Mouse (Mus musculus) stomach, embryonic 15.5 days (tissue): Measurements from ENCODE around the gene Smim11. TPM values are rescaled to one million over a fixed set of nuclear protein-coding genes. Genes with fewer than 3 reads are reported as not detected.

Experiments used
- ATAC-seq: fragments of 200-750 bp; cut with Nextera tagmentation; 2 replicates; pipeline ENCODE4 v1.8.0; 2017; ENCODE audit warnings: low read depth, moderate number of reproducible peaks, moderate TSS enrichment; ENCODE audit not compliant: insufficient read depth, low FRiP score
- H3K27ac ChIP-seq: fragments of 300-500 bp; sonication (generic); 2 replicates; pipeline ENCODE4 v1.5.1; 2015; ENCODE audit warnings: mild to moderate bottlenecking, inconsistent platforms
- H3K27me3 ChIP-seq: fragments of 300-500 bp; sonication (generic); replicated peaks from 2 replicates; pipeline ENCODE4 v1.6.1; 2015; ENCODE audit warnings: inconsistent platforms
- H3K36me3 ChIP-seq: fragments of 300-500 bp; sonication (generic); 2 replicates; pipeline ENCODE4 v1.6.1; 2015; ENCODE audit warnings: inconsistent platforms
- H3K4me1 ChIP-seq: fragments of 300-500 bp; sonication (generic); 2 replicates; pipeline ENCODE4 v1.6.1; 2015; ENCODE audit warnings: inconsistent platforms
- H3K4me2 ChIP-seq: fragments of 300-500 bp; sonication (generic); 2 replicates; pipeline ENCODE4 v1.6.1; 2015; ENCODE audit warnings: mild to moderate bottlenecking, inconsistent platforms
- H3K4me3 ChIP-seq: fragments of 300-500 bp; sonication (generic); replicated peaks from 2 replicates; pipeline ENCODE4 v1.5.1; 2015; ENCODE audit warnings: inconsistent platforms
- H3K9ac ChIP-seq: fragments of 300-500 bp; sonication (generic); 2 replicates; pipeline ENCODE4 v1.6.1; 2015; ENCODE audit warnings: inconsistent platforms
- H3K9me3 ChIP-seq: fragments of 300-500 bp; sonication (generic); 2 replicates; pipeline ENCODE4 v1.6.1; 2016; ENCODE audit warnings: inconsistent platforms
- WGBS: fragments of 180-500 bp; shearing (Covaris S2); methylation state at CpG from one replicate; pipeline ENCODE4 v1.1.7; 2015; 5-methylcytosine and 5-hydroxymethylcytosine counted together
- polyA plus RNA-seq: library from polyadenylated mRNA; unstranded; fragments of >200 nt; fragmentation: Nextera tagmentation; extraction: Ambion mirVana; gene quantifications from 2 replicates; pipeline ENCODE4 v1.2.1, GENCODE M21; 2015

Gene Smim11
- polyA plus RNA-seq, 1 experiment from 2014 or later: 136 TPM

GRCm38 (mm10) chr16:92321341-92321740, 20.3 kb downstream of the Smim11 start, which contains the start of gene Fam243:
Fam243 (minus strand) TSS chr16:92321441.
- Histone ChIP-seq H3K9ac (no peak within 1 kb of the TSS), H3K9me3 (no peaks in the 10 kb centered on the region), H3K27ac (no peak within 1 kb of the TSS), H3K4me2 (no peak within 1 kb of the TSS), H3K4me3 (no peak within 1 kb of the TSS), H3K4me1 (0 out of 2 replicates have a peak, but pooled peaks cover 2% of the 10 kb centered on the region), H3K36me3 (no peaks in the 10 kb centered on the region), H3K27me3 (no peaks in the 10 kb centered on the region)
- ATAC-seq: no peak
- WGBS: 90% methylated on average over 8 of the region's 8 CpGs

- Histone ChIP-seq H3K27me3 (no peaks in the 10 kb centered on the region), H3K9ac (no peak overlapping the region)
- WGBS: 42% methylated on average over 7 of the region's 7 CpGs
These were observed 23.4 kb downstream of the Smim11 start for GRCm38 (mm10) chr16:92324309-92325061.

GRCm38 (mm10) chr16:92325062-92325406, 23.9 kb downstream of the Smim11 start:
- H3K4me1 ChIP-seq: 0 out of 2 replicates have a peak, but pooled peaks cover 2% of the 10 kb centered on the region
- no peak for ATAC-seq
- no peak overlapping the region for H3K4me3 ChIP-seq
- no peak overlapping the region for H3K4me2 ChIP-seq
- H3K9ac ChIP-seq: no peak overlapping the region
- H3K27ac ChIP-seq: no peak overlapping the region
- no peaks in the 10 kb centered on the region for H3K36me3 ChIP-seq
- 53% methylated on average over 1 of the region's 1 CpGs for WGBS
- H3K27me3 ChIP-seq: no peaks in the 10 kb centered on the region
- H3K9me3 ChIP-seq: no peaks in the 10 kb centered on the region

More at GRCm38 (mm10) chr16:92324309-92325061, 23.4 kb downstream of the Smim11 start:
- Histone ChIP-seq H3K9me3 (no peaks in the 10 kb centered on the region), H3K4me1 (0 out of 2 replicates have a peak, but pooled peaks cover 2% of the 10 kb centered on the region), H3K27ac (no peak overlapping the region), H3K4me2 (no peak overlapping the region), H3K36me3 (no peaks in the 10 kb centered on the region), H3K4me3 (no peak overlapping the region)
- ATAC-seq: no peak

- 82% methylated on average over 10 of the region's 10 CpGs for WGBS
These were observed 26.8 kb downstream of the Smim11 start for GRCm38 (mm10) chr16:92327911-92328310.

GRCm38 (mm10) chr16:92330966-92331365, 29.9 kb downstream of the Smim11 start:
- no peaks in the 10 kb centered on the region for H3K9me3 ChIP-seq
- WGBS: 75% methylated on average over 5 of the region's 5 CpGs
- no peak overlapping the region for H3K9ac ChIP-seq
- no peaks in the 10 kb centered on the region for H3K4me1 ChIP-seq
- ATAC-seq: no peak
- H3K4me2 ChIP-seq: no peak overlapping the region
- no peak overlapping the region for H3K4me3 ChIP-seq
- no peaks in the 10 kb centered on the region for H3K36me3 ChIP-seq
- H3K27me3 ChIP-seq: no peaks in the 10 kb centered on the region
- no peak overlapping the region for H3K27ac ChIP-seq

More at GRCm38 (mm10) chr16:92327911-92328310, 26.8 kb downstream of the Smim11 start:
- no peak for ATAC-seq
- Histone ChIP-seq H3K9ac (no peak overlapping the region), H3K27ac (no peak overlapping the region), H3K36me3 (no peaks in the 10 kb centered on the region), H3K4me2 (no peak overlapping the region), H3K4me1 (0 out of 2 replicates have a peak, but pooled peaks cover 2% of the 10 kb centered on the region), H3K4me3 (no peak overlapping the region), H3K9me3 (no peaks in the 10 kb centered on the region), H3K27me3 (no peaks in the 10 kb centered on the region)

- no peak overlapping the region for H3K4me2 ChIP-seq
- no peak overlapping the region for H3K4me3 ChIP-seq
- WGBS: 57% methylated on average over 9 of the region's 9 CpGs
These were observed 33.5 kb downstream of the Smim11 start for GRCm38 (mm10) chr16:92334600-92334999.

GRCm38 (mm10) chr16:92336280-92336679, 35.2 kb downstream of the Smim11 start:
- no peaks in the 10 kb centered on the region for H3K27me3 ChIP-seq
- peak overlapping the region; percentile 27; the same call in 1 of the 2 replicates for H3K4me2 ChIP-seq
- H3K4me3 ChIP-seq: no peak overlapping the region
- WGBS: 6% methylated on average over 9 of the region's 9 CpGs
- no peaks in the 10 kb centered on the region for H3K9me3 ChIP-seq
- no peak overlapping the region for H3K9ac ChIP-seq
- no peaks in the 10 kb centered on the region for H3K4me1 ChIP-seq
- no peak overlapping the region for H3K27ac ChIP-seq
- peak; percentile 34; the same call in 1 of the 2 replicates for ATAC-seq
- no peaks in the 10 kb centered on the region for H3K36me3 ChIP-seq

More at GRCm38 (mm10) chr16:92334600-92334999, 33.5 kb downstream of the Smim11 start:
- H3K9me3 ChIP-seq: no peaks in the 10 kb centered on the region
- no peaks in the 10 kb centered on the region for H3K27me3 ChIP-seq
- H3K27ac ChIP-seq: no peak overlapping the region
- ATAC-seq: no peak
- no peak overlapping the region for H3K9ac ChIP-seq
- no peaks in the 10 kb centered on the region for H3K4me1 ChIP-seq
- no peaks in the 10 kb centered on the region for H3K36me3 ChIP-seq

GRCm38 (mm10) chr16:92340612-92341511, 39.8 kb downstream of the Smim11 start:
- H3K9ac ChIP-seq: no peak overlapping the region
- peak overlapping the region; percentile 29 for H3K4me3 ChIP-seq

GRCm38 (mm10) chr16:92345177-92345576, 44.1 kb downstream of the Smim11 start:
- no peak overlapping the region for H3K9ac ChIP-seq
- no peaks in the 10 kb centered on the region for H3K4me1 ChIP-seq
- ATAC-seq: no peak
- H3K36me3 ChIP-seq: no peaks in the 10 kb centered on the region
- no peak overlapping the region for H3K27ac ChIP-seq
- H3K4me3 ChIP-seq: no peak overlapping the region
- no peaks in the 10 kb centered on the region for H3K27me3 ChIP-seq
- no peak overlapping the region for H3K4me2 ChIP-seq
- WGBS: 39% methylated on average over 11 of the region's 11 CpGs
- no peaks in the 10 kb centered on the region for H3K9me3 ChIP-seq

More at GRCm38 (mm10) chr16:92340612-92341511, 39.8 kb downstream of the Smim11 start:
- Histone ChIP-seq H3K27ac (no peak overlapping the region), H3K4me2 (peak overlapping the region; percentile 57), H3K9me3 (no peaks in the 10 kb centered on the region), H3K27me3 (no peaks in the 10 kb centered on the region), H3K36me3 (no peaks in the 10 kb centered on the region), H3K4me1 (no peaks in the 10 kb centered on the region)
- 20% methylated on average over 27 of the region's 27 CpGs for WGBS
- peak; percentile 51; the same call in 1 of the 2 replicates for ATAC-seq

- no peaks in the 10 kb centered on the region for H3K27me3 ChIP-seq
- H3K9ac ChIP-seq: no peak overlapping the region
- WGBS: 73% methylated on average over 13 of the region's 13 CpGs
- no peak overlapping the region for H3K27ac ChIP-seq
- no peak overlapping the region for H3K4me2 ChIP-seq
- H3K9me3 ChIP-seq: no peaks in the 10 kb centered on the region
- H3K4me3 ChIP-seq: no peak overlapping the region
- H3K36me3 ChIP-seq: no peaks in the 10 kb centered on the region
- peak; percentile 35; the same call in 1 of the 2 replicates for ATAC-seq
- no peaks in the 10 kb centered on the region for H3K4me1 ChIP-seq
These were observed 45.3 kb downstream of the Smim11 start for GRCm38 (mm10) chr16:92346297-92346916.

GRCm38 (mm10) chr16:92348941-92349340, 47.9 kb downstream of the Smim11 start:
- WGBS: 73% methylated on average over 12 of the region's 12 CpGs
- no peaks in the 10 kb centered on the region for H3K27me3 ChIP-seq
- no peaks in the 10 kb centered on the region for H3K9me3 ChIP-seq
- no peaks in the 10 kb centered on the region for H3K4me1 ChIP-seq
- no peaks in the 10 kb centered on the region for H3K36me3 ChIP-seq
- ATAC-seq: no peak
- H3K4me3 ChIP-seq: no peak overlapping the region
- H3K27ac ChIP-seq: no peak overlapping the region
- no peak overlapping the region for H3K9ac ChIP-seq
- H3K4me2 ChIP-seq: no peak overlapping the region
